Mouse (Mus musculus): ENCODE data around the gene Pcbp2. TPM values are rescaled to one million over a fixed set of nuclear protein-coding genes. Genes with fewer than 3 reads are reported as not detected.

Pcbp2 gene
- polyA plus RNA-seq, 1 experiment from 2014 or later: 534 TPM

DNA sequence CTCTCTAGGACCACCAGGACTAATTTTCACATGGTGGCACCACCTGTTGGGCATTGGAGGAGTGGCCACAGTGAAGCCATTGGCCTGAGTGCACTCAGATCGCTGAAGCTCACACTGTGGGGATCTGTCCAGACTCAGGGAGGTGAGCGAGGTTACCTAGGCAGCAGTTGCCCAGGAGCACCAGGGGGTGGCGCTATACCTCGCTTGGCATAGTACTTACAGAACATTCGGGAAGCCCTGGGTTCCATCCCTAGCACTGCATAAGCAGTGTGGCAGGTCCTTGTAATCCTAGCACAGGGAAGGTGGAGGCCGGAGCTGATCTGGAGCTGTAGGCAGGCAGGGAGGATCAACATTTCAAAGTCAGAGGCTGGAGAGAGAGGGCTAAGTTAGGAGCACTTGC is 14.3 kb upstream of the Pcbp2 start:
- 71% methylated on average over 6 of the region's 6 CpGs for WGBS (ENCODE audit: missing documents)
- Histone ChIP-seq H3K4me3 (ENCODE audit: inconsistent target) (no peak overlapping the region), H3K79me2 (ENCODE audit: inconsistent target) (peaks cover 20% of the 10 kb centered on the region), H3K36me3 (ENCODE audit: inconsistent target) (no peaks in the 10 kb centered on the region), H3K27ac (no peak overlapping the region)

DNA sequence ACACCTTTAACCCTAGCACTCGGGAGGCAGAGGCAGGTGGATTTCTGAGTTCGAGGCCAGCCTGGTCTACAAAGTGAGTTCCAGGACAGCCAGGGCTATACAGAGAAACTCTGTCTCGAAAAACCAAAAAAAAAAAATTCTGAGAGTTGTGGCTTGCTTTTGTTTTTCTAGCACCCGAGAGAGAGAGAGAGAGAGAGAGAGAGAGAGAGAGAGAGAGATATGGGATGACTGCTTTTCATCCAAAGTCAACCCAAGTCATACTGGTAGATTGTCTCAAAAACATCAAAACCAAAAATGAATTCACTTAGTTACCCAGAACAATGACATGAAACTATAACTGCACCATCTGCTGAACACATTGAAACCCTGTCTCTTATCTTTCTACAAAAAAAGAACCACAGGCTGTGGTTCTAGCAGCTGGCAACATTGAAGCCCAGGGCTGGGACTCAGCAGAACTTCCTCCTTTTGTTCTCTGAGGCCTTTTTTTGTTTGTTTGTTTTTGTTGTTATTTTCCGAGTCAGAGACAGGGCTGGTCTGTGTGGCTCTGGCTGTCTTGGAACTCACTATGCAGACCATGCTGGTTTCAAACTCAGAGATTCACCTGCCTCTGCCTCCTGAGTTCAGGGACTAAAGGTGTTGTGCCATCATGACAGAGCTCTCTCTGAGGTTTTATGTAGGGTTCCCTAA is 12.1 kb upstream of the Pcbp2 start:
- 7% methylated on average over 3 of the region's 5 CpGs for WGBS (ENCODE audit: missing documents)
- Histone ChIP-seq H3K4me3 (ENCODE audit: inconsistent target) (peak overlapping the region; percentile 90), H3K79me2 (ENCODE audit: inconsistent target) (peaks cover 34% of the 10 kb centered on the region), H3K36me3 (ENCODE audit: inconsistent target) (peaks cover 10% of the 10 kb centered on the region; the same call in 1 of the 2 replicates), H3K27ac (peak overlapping the region; percentile 59)

DNA sequence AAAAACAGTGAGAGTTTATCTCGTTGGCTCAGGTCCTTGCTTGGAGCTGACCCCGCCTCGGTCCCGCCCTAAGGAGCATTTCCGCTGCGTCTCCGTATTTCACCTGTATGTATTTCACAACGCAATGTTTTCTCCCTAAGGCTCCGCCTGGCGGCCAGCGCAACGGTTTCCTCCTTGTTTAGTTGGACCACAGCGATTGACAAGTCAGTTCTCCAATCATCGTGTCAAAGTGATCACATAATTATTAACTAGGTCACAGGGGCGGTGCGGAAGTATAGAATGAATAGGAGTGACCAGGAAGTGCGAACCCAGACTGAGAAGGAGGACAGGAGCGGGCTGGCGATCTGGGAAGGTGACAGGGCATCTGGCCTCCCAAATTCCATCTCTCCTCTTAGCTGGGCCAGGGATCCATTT is 11.4 kb upstream of the Pcbp2 start, which contains the start of gene Prr13:
Gene Prr13, plus strand, starts transcription at position 125 of the 414 bp plus-strand sequence.
- Histone ChIP-seq H3K27ac (peak within 1 kb of the TSS; percentile 59), H3K79me2 (ENCODE audit: inconsistent target) (peaks cover 34% of the 10 kb centered on the region), H3K4me3 (ENCODE audit: inconsistent target) (peak within 1 kb of the TSS; percentile 90), H3K36me3 (ENCODE audit: inconsistent target) (peaks cover 13% of the 10 kb centered on the region; the same call in 1 of the 2 replicates)
- 3% methylated on average over 19 of the region's 19 CpGs for WGBS (ENCODE audit: missing documents)

DNA sequence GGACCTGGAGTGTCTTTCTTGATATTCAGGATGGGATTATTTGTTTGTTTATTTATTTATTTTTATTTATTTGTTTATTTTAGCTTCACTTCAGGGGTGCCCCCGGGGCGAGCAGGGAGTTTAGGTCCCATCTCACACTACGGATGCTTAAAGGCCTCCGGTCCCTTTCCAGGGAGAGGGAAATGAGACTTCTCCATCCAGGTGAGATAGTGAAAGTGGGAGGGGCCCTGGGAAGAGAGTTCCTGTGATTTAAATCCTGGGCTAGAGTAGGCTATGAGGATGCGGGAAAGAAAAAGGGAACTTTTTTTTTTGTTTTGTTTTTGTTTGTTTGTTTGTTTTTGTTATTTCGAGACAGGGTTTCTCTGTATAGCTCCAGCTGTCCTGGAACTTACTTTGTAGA is 11.0 kb upstream of the Pcbp2 start:
- 15% methylated on average over 6 of the region's 6 CpGs for WGBS (ENCODE audit: missing documents)
- peaks cover 13% of the 10 kb centered on the region; the same call in 1 of the 2 replicates for H3K36me3 ChIP-seq (ENCODE audit: inconsistent target)

DNA sequence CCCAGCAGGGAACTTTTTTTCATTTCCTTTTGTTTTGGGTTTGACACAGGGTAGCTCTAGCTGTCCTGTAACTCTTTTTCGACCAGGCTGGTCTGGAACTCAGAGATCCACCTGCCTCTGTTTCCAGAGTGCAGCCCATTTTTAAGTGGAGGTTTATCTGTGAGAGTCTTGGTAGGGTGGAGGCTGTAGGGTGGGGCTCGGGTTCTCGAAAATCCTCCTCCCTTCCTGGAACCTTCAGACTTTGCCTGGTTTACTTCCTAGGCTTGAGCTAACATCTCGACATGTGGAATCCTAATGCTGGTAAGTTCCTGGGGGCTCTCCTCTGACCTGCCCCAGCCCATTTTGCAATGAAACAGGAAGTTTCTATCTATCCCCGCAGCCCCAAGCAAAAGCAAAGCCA is 10.5 kb upstream of the Pcbp2 start:
- peak overlapping the region; percentile 90 for H3K4me3 ChIP-seq (ENCODE audit: inconsistent target)
- H3K27ac ChIP-seq: peak overlapping the region; percentile 59
- peaks cover 34% of the 10 kb centered on the region for H3K79me2 ChIP-seq (ENCODE audit: inconsistent target)
- 3% methylated on average over 5 of the region's 5 CpGs for WGBS (ENCODE audit: missing documents)
- H3K36me3 ChIP-seq (ENCODE audit: inconsistent target): peaks cover 13% of the 10 kb centered on the region; the same call in 1 of the 2 replicates

More for the DNA sequence above, 11.0 kb upstream of the Pcbp2 start:
- peaks cover 34% of the 10 kb centered on the region for H3K79me2 ChIP-seq (ENCODE audit: inconsistent target)
- peak overlapping the region; percentile 90 for H3K4me3 ChIP-seq (ENCODE audit: inconsistent target)
- peak overlapping the region; percentile 59 for H3K27ac ChIP-seq

- H3K27ac ChIP-seq: peak overlapping the region; percentile 59
- WGBS (ENCODE audit: missing documents): 36% methylated on average over 11 of the region's 12 CpGs
Observed at GRCm38 (mm10) chr15:102460409-102460808, 9.9 kb upstream of the Pcbp2 start.

GRCm38 (mm10) chr15:102460971-102461370 is 9.4 kb upstream of the Pcbp2 start:
- 1% methylated on average over 4 of the region's 4 CpGs for WGBS (ENCODE audit: missing documents)
- Histone ChIP-seq H3K79me2 (ENCODE audit: inconsistent target) (peaks cover 34% of the 10 kb centered on the region), H3K36me3 (ENCODE audit: inconsistent target) (peaks cover 17% of the 10 kb centered on the region; the same call in 1 of the 2 replicates), H3K4me3 (ENCODE audit: inconsistent target) (peak overlapping the region; percentile 90), H3K27ac (peak overlapping the region; percentile 59)

More at GRCm38 (mm10) chr15:102460409-102460808, 9.9 kb upstream of the Pcbp2 start:
- Histone ChIP-seq H3K36me3 (ENCODE audit: inconsistent target) (peaks cover 13% of the 10 kb centered on the region; the same call in 1 of the 2 replicates), H3K79me2 (ENCODE audit: inconsistent target) (peaks cover 34% of the 10 kb centered on the region), H3K4me3 (ENCODE audit: inconsistent target) (peak overlapping the region; percentile 90)

GRCm38 (mm10) chr15:102461430-102462075 is 8.8 kb upstream of the Pcbp2 start:
- H3K4me3 ChIP-seq (ENCODE audit: inconsistent target): peak overlapping the region; percentile 90; the same call in 1 of the 2 replicates
- WGBS (ENCODE audit: missing documents): 77% methylated on average over 7 of the region's 9 CpGs
- H3K36me3 ChIP-seq (ENCODE audit: inconsistent target): peaks cover 19% of the 10 kb centered on the region; the same call in 1 of the 2 replicates
- peaks cover 34% of the 10 kb centered on the region for H3K79me2 ChIP-seq (ENCODE audit: inconsistent target)
- peak overlapping the region; percentile 59 for H3K27ac ChIP-seq

DNA sequence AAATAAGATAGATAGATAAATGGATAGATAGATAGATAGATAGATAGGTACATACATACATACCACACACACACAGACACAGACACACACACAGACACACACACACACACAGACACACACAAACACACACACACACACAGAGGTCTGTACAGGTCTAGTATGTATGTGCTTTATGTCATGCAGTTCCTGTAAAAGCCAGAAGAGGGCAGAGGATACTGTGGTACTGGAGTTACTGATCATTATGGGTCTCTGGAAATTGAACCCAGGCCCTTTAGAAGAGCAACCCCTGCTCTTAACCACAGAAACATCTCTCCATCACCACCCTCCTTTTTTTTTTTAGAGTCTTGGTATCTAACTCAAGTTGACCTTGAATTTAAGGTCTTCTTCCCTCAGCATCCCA is 6.7 kb upstream of the Pcbp2 start:
- H3K36me3 ChIP-seq (ENCODE audit: inconsistent target): peaks cover 28% of the 10 kb centered on the region; the same call in 1 of the 2 replicates

GRCm38 (mm10) chr15:102468675-102469370 is 1.5 kb upstream of the Pcbp2 start:
- peaks cover 28% of the 10 kb centered on the region for H3K79me2 ChIP-seq (ENCODE audit: inconsistent target)
- WGBS (ENCODE audit: missing documents): 98% methylated on average over 9 of the region's 9 CpGs
- H3K36me3 ChIP-seq (ENCODE audit: inconsistent target): peaks cover 18% of the 10 kb centered on the region; the same call in 1 of the 2 replicates
- H3K27ac ChIP-seq: no peak overlapping the region
- no peak overlapping the region for H3K4me3 ChIP-seq (ENCODE audit: inconsistent target)

More for the DNA sequence above, 6.7 kb upstream of the Pcbp2 start:
- no peak overlapping the region for H3K27ac ChIP-seq
- H3K79me2 ChIP-seq (ENCODE audit: inconsistent target): peaks cover 34% of the 10 kb centered on the region
- no peak overlapping the region for H3K4me3 ChIP-seq (ENCODE audit: inconsistent target)

- 0% methylated on average over 14 of the region's 67 CpGs for WGBS (ENCODE audit: missing documents)
- Histone ChIP-seq H3K79me2 (ENCODE audit: inconsistent target) (peaks cover 48% of the 10 kb centered on the region), H3K4me3 (ENCODE audit: inconsistent target) (peak overlapping the region; percentile 62), H3K27ac (peak overlapping the region; percentile 75), H3K36me3 (ENCODE audit: inconsistent target) (peaks cover 35% of the 10 kb centered on the region)
Observed at GRCm38 (mm10) chr15:102470605-102471294, 411 bp downstream of the Pcbp2 start.

DNA sequence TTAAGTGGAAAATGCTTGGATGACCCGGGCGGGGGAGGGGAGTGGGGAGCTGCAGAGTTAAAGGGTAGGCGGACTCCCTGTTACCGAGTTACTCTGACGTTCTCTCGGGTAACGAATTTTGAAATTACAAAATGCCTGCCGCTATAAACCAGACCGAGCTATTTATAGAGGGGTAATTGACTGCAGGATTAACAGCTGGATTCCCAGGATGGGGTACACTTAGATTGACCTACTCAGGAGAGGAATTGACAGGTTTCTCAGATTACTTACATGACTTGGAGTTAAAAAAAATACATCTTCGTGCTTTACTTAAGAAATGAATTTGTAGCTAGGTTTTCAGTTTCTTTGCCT is 931 bp downstream of the Pcbp2 start:
- Histone ChIP-seq H3K79me2 (ENCODE audit: inconsistent target) (peaks cover 53% of the 10 kb centered on the region), H3K36me3 (ENCODE audit: inconsistent target) (peaks cover 36% of the 10 kb centered on the region), H3K4me3 (ENCODE audit: inconsistent target) (peak overlapping the region; percentile 62), H3K27ac (peak overlapping the region; percentile 52)
- WGBS (ENCODE audit: missing documents): 0% methylated on average over 4 of the region's 10 CpGs

DNA sequence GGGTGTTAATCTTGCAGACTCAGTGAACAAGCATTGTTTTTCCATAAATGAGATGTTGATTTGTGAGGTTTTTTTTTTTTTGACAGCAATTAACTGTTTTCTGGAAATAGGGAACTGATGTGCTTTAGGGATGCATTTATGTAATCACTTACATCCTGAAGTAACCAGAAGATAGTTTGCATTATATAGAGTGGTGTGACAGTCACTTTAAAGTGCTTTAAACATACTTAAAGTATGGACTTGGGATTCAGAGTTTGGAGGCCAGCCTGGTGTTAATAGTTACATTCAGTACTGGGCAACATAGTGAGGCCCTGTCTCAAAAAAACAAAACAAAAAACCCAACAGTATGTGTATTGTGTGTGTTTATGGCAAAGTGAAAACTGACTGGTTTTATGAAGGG is 1.4 kb downstream of the Pcbp2 start:
- Histone ChIP-seq H3K36me3 (ENCODE audit: inconsistent target) (peaks cover 39% of the 10 kb centered on the region), H3K79me2 (ENCODE audit: inconsistent target) (peaks cover 57% of the 10 kb centered on the region), H3K4me3 (ENCODE audit: inconsistent target) (peak overlapping the region; percentile 62), H3K27ac (peak overlapping the region; percentile 52)

DNA sequence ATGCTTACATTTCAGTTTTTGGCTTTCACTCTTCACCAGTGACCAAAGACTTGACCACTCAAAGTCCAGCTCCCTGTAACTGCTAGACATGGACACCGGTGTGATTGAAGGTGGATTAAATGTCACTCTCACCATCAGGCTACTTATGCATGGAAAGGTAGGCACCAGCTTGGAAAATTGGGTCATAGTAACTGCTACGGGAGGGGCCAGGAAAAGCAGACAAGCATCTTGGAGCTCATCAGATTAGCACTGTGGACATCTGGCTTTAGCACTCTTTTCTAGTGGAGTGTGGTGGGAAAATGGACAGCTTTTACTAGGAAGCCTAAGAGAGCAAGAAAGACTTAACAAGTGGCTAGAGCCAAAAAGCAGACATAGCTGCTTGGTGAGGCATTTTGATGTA is 2.9 kb downstream of the Pcbp2 start:
- 100% methylated on average over 2 of the region's 2 CpGs for WGBS (ENCODE audit: missing documents)
- Histone ChIP-seq H3K36me3 (ENCODE audit: inconsistent target) (peaks cover 46% of the 10 kb centered on the region), H3K27ac (no peak overlapping the region), H3K4me3 (ENCODE audit: inconsistent target) (no peak overlapping the region), H3K79me2 (ENCODE audit: inconsistent target) (peaks cover 72% of the 10 kb centered on the region)
